Mouse (Mus musculus) adrenal gland, postnatal 36 days (tissue): ENCODE results near the gene Olah. TPM values are rescaled to one million over a fixed set of nuclear protein-coding genes. Genes with fewer than 3 reads are reported as not detected.
"Not testable (repeated sequence)": the region's sequence is repeated elsewhere in the genome, so short reads cannot be mapped to it uniquely, and the experiment has no call there.

Source experiments
- DNase-seq, 2 experiments: peaks; one replicate each; pipeline ENCODE4 v3.0.0; 2021; ENCODE audit warnings: mixed read lengths in 1 of 2
- long read RNA-seq, 2 experiments: library from polyadenylated mRNA; stranded (forward); transcript quantifications; one replicate each; pipeline ENCODE4 v2.0.0; 2021; ENCODE audit warnings: borderline sequencing depth in 2 of 2
- total RNA-seq, 2 experiments: library from RNA; stranded (reverse); gene quantifications; 2 replicates each; pipeline ENCODE4 v1.2.3; 2021

The Olah gene
- total RNA-seq: under 1 TPM in 1 of 2 experiments, not detected in 1; 0.30 TPM
- long read RNA-seq, experiment 1, partial matches to known transcripts: 0 of 1 reads
- long read RNA-seq, experiment 1, other reads (novel, unspliced or antisense): 1 of 1 reads
- long read RNA-seq, experiment 2: 0 reads

DNA sequence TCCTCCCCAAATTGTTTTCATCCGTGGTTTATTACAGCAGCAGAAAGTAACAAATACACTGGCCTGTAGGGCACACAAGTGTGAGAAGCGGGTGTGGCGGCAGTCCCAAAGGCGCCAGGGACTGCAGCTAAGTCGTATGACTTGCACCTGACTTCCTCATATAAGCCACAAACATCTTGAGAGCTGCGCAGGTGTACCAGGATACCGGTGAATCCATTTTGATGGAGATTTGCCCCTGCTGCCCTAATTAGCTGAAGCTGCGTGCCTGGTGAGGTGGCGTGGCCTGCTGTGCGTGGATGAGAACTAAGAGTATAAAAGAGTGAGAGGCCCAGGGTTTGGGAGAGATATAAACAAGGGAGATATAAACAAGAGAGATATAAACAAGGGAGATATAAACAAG is at the start of gene Olah:
TSS of gene Olah (minus strand) at position 101 of the 400 bp plus-strand sequence.
- DNase-seq: not testable (repeated sequence)

DNA sequence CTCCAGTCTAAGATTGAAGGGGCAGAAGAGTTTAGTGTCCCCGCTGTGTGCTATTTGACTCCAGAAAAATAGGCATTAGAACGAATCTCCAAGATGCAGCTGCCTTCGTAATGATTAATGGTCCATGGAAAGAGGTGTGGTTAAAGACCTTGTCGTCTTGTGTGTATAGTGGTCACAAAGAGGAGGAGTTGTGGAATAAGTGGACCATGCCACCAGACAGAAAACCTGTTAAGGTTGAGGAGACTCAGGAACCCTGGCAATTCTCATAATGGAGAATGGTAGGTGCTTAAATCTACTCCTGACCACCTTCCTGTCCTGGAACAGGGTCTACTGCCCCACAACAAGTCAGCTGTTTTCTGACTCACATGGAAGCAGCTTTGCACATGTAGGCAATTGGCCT is 49.0 kb upstream of the Olah start:
- no peak for DNase-seq

DNA sequence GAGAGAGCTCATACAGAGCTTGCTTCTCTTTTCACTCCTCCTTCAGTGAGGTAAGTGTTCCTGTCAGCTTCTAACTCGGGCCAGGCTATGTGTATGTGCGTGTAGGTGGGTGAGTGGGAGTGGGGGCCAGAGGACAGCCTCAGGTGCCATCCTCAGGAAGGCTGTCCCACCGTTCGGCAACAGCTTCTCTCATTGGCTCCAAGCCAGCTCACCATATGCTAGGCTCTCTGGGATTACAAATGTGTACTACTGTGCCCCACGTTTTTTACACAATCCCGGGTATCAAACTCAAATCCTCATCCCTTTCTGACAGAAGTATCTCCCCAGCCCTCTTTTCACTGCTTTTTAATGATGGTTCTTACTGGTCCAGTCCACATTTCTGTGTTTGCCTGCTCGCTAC is 47.2 kb upstream of the Olah start:
- no peak for DNase-seq

DNA sequence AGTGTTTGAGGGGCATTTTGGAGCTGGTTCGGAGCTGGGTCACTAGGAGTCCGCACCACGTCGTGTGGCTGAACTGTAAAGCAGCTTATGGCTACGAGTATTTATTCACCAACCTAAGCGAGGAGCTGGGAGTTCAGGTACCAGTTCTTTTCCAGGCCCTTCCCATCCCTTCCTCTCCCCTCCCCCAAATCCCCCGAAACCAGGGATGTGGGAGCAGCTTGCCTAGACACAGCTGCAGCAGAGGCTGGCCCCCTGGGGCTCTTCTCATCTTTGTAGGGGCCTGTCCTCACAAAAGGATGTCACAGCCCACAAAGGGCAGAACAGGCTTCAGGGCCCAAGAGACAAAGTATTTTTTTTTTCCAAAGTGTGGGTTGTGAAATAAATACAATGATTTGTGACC is 40.9 kb upstream of the Olah start:
- no peak for DNase-seq

GRCm38 (mm10) chr2:3435369-3436061 is 38.5 kb upstream of the Olah start:
- DNase-seq: no peak

GRCm38 (mm10) chr2:3430956-3431355 is 33.9 kb upstream of the Olah start:
- DNase-seq: no peak

DNA sequence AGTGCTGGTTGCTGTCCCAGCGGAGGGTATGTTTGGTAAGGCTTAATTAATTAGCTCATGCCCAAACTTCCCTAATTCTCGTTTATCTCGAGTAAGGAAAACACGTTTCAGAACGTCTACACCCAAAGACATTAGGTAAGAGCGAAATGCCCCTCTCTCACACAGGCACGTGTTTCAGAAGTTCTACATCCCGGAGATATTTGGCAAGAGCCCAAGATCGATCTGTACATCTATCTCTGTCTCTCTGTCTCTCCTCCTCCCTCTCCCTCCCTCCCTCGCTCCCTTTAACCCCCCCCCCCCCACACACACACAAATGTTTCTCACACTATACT is 27.5 kb upstream of the Olah start:
- DNase-seq: no peak

GRCm38 (mm10) chr2:3423841-3424578 is 27.0 kb upstream of the Olah start, which contains the start of gene Dclre1c:
Dclre1c (plus strand) TSS chr2:3424131.
- peak; percentile 92 to 93 for DNase-seq

DNA sequence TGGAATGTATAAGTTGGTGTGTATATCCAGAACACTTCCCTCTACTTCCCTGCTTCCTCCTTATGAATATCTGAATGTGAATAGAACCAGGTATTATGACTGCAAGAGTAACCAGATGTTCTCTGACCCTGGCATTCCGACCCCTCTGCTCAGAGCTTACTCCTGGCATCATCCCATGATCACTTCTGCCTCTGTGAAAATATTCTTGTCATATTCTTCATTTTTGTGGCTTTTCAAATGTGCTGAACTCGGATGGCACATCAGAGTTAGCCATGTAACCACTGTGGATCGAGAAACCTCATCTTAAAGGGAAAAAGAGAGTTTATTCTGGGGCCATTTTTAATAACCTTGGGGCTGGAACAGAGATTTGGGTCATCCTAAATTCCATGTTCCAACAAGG is 25.5 kb upstream of the Olah start, which contains the start of gene Meig1:
TSS of gene Meig1 (minus strand) at position 101 of the 400 bp plus-strand sequence.
- no peak for DNase-seq

DNA sequence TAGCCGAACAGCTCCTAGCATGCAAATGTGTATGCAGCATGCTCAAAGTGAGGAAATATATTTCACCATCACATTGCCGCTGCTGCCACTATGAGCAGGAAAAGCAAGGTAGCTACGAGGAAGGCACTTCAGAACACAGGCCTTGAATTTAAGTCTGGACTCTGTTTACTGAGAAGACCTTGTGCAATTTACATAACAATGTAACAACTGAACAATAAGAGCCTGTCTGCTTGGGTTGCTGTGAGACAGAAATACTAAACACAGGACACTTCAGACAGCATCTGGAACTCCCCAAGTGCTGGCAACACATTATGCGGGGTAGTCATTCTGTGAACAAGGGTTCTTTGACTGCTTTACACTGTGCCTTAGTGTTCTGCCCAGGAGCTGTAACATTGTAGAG is 23.1 kb upstream of the Olah start:
- no peak for DNase-seq

- peak; percentile 99 for DNase-seq
Observed at GRCm38 (mm10) chr2:3418883-3419431, 21.9 kb upstream of the Olah start.

GRCm38 (mm10) chr2:3415676-3416075 is 18.7 kb upstream of the Olah start:
- no peak for DNase-seq

GRCm38 (mm10) chr2:3414241-3414640 is 17.2 kb upstream of the Olah start:
- DNase-seq: peak; percentile 73 to 75

DNA sequence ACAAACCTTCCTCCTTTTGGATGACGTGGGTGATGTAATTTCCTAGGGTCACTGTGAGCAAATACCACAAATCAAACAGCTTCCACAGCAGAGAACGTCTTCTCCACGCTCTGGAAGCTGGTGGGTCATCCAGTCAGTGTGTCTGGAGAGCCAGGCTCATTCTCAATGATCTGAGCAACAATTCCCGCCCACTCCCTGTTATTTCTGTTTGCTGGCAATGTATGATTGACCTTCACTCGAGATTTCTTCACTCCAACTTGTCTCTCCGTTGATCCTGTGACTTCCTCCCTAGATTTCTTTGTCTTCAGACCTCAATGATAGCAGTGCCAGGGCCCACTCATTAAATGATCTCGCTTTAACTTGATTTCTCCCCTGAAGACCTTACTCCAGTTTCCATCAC is 10.7 kb upstream of the Olah start:
- no peak for DNase-seq

- DNase-seq: no peak
Observed at GRCm38 (mm10) chr2:3405981-3406380, 9.0 kb upstream of the Olah start.

DNA sequence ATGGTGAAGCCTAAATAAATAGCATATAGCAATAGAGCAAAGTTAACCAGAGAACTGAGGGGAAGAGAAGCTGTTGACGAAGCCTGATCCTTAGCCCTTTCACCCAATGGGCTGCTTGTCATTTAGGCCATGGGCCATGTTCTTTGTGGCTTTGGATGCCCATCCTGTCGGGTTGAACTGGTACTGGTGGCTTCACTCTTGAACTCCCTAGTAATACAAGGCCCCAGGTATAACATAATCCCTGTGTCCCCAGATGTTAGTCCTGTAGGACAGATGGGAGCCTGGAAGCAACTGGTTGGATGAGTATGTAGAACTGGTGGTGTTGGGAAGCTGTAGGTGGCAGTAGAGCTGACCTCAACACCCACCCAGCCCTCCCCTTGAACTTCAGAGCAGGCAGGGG is 5.1 kb downstream of the Olah start:
- DNase-seq: no peak

- DNase-seq: no peak
Observed at GRCm38 (mm10) chr2:3387105-3387860, 9.7 kb downstream of the Olah start.

- DNase-seq: no peak
Observed at GRCm38 (mm10) chr2:3365127-3365526, 31.9 kb downstream of the Olah start.

DNA sequence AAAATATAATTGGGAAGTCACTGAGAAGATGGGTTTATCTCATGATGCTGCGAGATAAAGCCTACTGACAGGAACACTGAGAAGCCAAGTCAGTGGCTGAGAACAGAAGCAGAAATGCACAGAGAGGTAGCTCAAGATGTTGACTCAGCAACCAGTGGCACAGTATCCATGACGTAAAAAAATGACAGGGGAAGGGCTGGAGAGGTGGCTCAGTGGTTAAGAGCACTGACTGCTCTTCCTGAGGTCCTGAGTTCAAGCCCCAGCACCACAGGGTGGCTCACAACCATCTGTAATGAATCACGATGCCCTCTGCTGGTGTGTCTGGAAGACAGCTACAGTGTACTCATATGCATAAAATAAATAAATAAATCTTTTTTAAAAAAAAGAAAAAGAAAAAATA is 35.9 kb downstream of the Olah start:
- no peak for DNase-seq

DNA sequence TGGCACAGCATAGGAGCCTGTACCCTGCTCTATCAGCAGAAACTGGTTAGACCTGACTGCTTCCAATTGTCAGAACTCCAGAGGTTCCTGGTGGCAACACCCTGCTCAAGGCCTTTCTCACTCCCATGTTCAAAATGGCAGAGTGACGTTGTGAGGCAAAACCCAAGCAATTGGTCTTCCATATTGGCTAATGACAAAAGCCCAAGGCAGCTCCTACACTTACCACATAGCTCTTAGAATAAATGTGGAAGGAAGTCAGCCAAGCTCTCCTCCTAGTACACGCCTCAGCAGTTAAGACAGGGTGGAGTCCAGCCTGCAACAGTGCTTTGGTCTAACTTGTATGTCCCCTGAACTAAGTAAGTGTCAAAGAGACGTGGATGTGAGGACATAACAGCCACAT is 39.1 kb downstream of the Olah start:
- DNase-seq: no peak

- DNase-seq: no peak
Observed at GRCm38 (mm10) chr2:3356311-3356710, 40.7 kb downstream of the Olah start.

DNA sequence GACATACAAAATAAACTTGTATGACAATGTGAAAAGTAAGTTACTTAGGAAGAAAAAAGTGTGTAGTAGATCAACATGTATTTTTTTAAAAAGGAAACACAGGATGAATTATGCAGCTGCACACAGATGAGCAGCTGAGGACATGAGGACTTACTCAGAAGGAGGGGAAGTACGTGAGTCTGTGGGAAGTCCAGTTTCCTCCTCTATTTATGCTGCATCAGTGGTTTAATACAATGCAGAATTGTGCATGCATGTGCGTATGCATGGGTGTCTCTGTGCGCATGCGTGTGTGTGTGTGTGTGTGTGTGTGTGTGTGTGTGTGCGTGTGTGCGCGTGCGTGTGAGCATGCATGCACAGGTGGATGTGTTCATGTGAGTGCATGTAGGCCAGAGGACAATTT is 41.2 kb downstream of the Olah start:
- DNase-seq: no peak

DNA sequence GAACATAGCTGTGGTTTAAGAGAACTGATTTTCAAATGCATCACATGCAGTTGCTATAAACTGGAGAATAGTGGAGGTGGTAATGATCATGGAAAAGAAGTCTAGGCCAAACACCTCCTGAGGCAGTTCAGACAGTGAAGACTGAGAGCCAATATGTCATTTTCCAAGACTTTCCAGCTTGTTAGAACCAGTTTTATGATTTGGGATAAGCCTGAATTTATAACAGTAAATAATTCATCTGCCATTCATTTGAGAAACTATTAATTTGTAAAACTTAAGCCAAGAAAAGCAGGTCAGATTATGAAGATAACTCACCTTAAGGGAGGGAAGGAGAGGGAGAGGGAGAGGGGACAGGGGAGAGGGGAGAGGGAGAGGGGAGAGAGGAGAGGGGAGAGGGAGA is 43.9 kb downstream of the Olah start:
- DNase-seq: no peak
